Mouse (Mus musculus) embryonic facial prominence, embryonic 12.5 days (tissue): ENCODE data around the gene Slc43a1. TPM values are rescaled to one million over a fixed set of nuclear protein-coding genes. Genes with fewer than 3 reads are reported as not detected.

Experiments used
- ATAC-seq: fragments of 200-750 bp; cut with Nextera tagmentation; 2 replicates; pipeline ENCODE4 v1.8.0; 2017; ENCODE audit not compliant: insufficient number of reproducible peaks, insufficient read depth, low FRiP score, low TSS enrichment
- H3K27ac ChIP-seq: fragments of 300-500 bp; sonication (generic); 2 replicates; pipeline ENCODE4 v1.5.1; 2016; ENCODE audit warnings: mild to moderate bottlenecking
- H3K27me3 ChIP-seq: fragments of 300-500 bp; sonication (generic); 2 replicates; pipeline ENCODE4 v1.6.1; 2016; ENCODE audit warnings: mild to moderate bottlenecking, moderate library complexity
- H3K36me3 ChIP-seq: fragments of 300-500 bp; sonication (generic); 2 replicates; pipeline ENCODE4 v1.6.1; 2016; ENCODE audit warnings: mild to moderate bottlenecking
- H3K4me1 ChIP-seq: fragments of 300-500 bp; sonication (generic); 2 replicates; pipeline ENCODE4 v1.6.1; 2016
- H3K4me2 ChIP-seq: fragments of 300-500 bp; sonication (generic); replicated peaks from 2 replicates; pipeline ENCODE4 v1.6.1; 2016; ENCODE audit warnings: mild to moderate bottlenecking, moderate library complexity
- H3K4me3 ChIP-seq: fragments of 300-500 bp; sonication (generic); 2 replicates; pipeline ENCODE4 v1.5.1; 2016; ENCODE audit warnings: mild to moderate bottlenecking
- H3K9ac ChIP-seq: fragments of 300-500 bp; sonication (generic); 2 replicates; pipeline ENCODE4 v1.6.1; 2016; ENCODE audit warnings: mild to moderate bottlenecking, moderate library complexity
- H3K9me3 ChIP-seq: fragments of 300-500 bp; sonication (generic); 2 replicates; pipeline ENCODE4 v1.6.1; 2016; ENCODE audit warnings: mild to moderate bottlenecking, moderate library complexity
- WGBS: fragments of 180-500 bp; shearing (Covaris S2); methylation state at CpG from one replicate; pipeline ENCODE4 v1.1.7; 2016; 5-methylcytosine and 5-hydroxymethylcytosine counted together
- polyA plus RNA-seq: library from polyadenylated mRNA; unstranded; fragments of >200 nt; fragmentation: Nextera tagmentation; extraction: Ambion mirVana; gene quantifications from 2 replicates; pipeline ENCODE4 v1.2.1, GENCODE M21; 2016

Slc43a1 gene
- polyA plus RNA-seq, 1 experiment from 2014 or later, result 19.0 TPM

GRCm38 (mm10) chr2:84850407-84851129, 11.9 kb downstream of the Slc43a1 start:
- peak overlapping the region; percentile 25 for H3K4me2 ChIP-seq
- no peak for ATAC-seq

GRCm38 (mm10) chr2:84851130-84852040, 12.7 kb downstream of the Slc43a1 start:
- H3K4me2 ChIP-seq, result peak overlapping the region; percentile 25
- H3K9ac ChIP-seq, result no peak overlapping the region
- WGBS, result 35% methylated on average over 23 of the region's 23 CpGs

More at GRCm38 (mm10) chr2:84850407-84851129, 11.9 kb downstream of the Slc43a1 start:
- H3K4me1 ChIP-seq, result 0 out of 2 replicates have a peak, but pooled peaks cover 8% of the 10 kb centered on the region
- no peaks in the 10 kb centered on the region for H3K9me3 ChIP-seq
- peaks cover 43% of the 10 kb centered on the region for H3K36me3 ChIP-seq
- no peak overlapping the region for H3K27ac ChIP-seq
- no peaks in the 10 kb centered on the region for H3K27me3 ChIP-seq
- H3K4me3 ChIP-seq, result no peak overlapping the region
- 59% methylated on average over 7 of the region's 7 CpGs for WGBS
- H3K9ac ChIP-seq, result no peak overlapping the region

GRCm38 (mm10) chr2:84855732-84856131, 17.1 kb downstream of the Slc43a1 start:
- no peaks in the 10 kb centered on the region for H3K9me3 ChIP-seq
- H3K27me3 ChIP-seq, result no peaks in the 10 kb centered on the region
- no peak overlapping the region for H3K4me2 ChIP-seq
- ATAC-seq, result no peak
- no peak overlapping the region for H3K4me3 ChIP-seq
- no peak overlapping the region for H3K27ac ChIP-seq
- H3K4me1 ChIP-seq, result 0 out of 2 replicates have a peak, but pooled peaks cover 8% of the 10 kb centered on the region
- 61% methylated on average over 2 of the region's 2 CpGs for WGBS
- H3K9ac ChIP-seq, result no peak overlapping the region
- peaks cover 52% of the 10 kb centered on the region for H3K36me3 ChIP-seq

More at GRCm38 (mm10) chr2:84851130-84852040, 12.7 kb downstream of the Slc43a1 start:
- H3K27me3 ChIP-seq, result no peaks in the 10 kb centered on the region
- no peaks in the 10 kb centered on the region for H3K9me3 ChIP-seq
- peaks cover 43% of the 10 kb centered on the region for H3K36me3 ChIP-seq
- H3K27ac ChIP-seq, result no peak overlapping the region
- peak; percentile 57; the same call in 1 of the 2 replicates for ATAC-seq
- 0 out of 2 replicates have a peak, but pooled peaks cover 8% of the 10 kb centered on the region for H3K4me1 ChIP-seq
- no peak overlapping the region for H3K4me3 ChIP-seq

GRCm38 (mm10) chr2:84858551-84858950, 19.9 kb downstream of the Slc43a1 start:
- no peaks in the 10 kb centered on the region for H3K4me1 ChIP-seq
- 79% methylated on average over 1 of the region's 1 CpGs for WGBS
- H3K4me3 ChIP-seq, result no peak overlapping the region
- H3K27me3 ChIP-seq, result no peaks in the 10 kb centered on the region
- no peak overlapping the region for H3K4me2 ChIP-seq
- H3K27ac ChIP-seq, result no peak overlapping the region
- H3K9me3 ChIP-seq, result no peaks in the 10 kb centered on the region
- H3K9ac ChIP-seq, result no peak overlapping the region
- peaks cover 61% of the 10 kb centered on the region for H3K36me3 ChIP-seq
- no peak for ATAC-seq

GRCm38 (mm10) chr2:84859991-84860780, 21.5 kb downstream of the Slc43a1 start:
- Histone ChIP-seq H3K4me2 (no peak overlapping the region), H3K4me3 (no peak overlapping the region), H3K36me3 (peaks cover 50% of the 10 kb centered on the region), H3K9me3 (no peaks in the 10 kb centered on the region), H3K27ac (no peak overlapping the region), H3K9ac (no peak overlapping the region), H3K27me3 (no peaks in the 10 kb centered on the region), H3K4me1 (no peaks in the 10 kb centered on the region)
- WGBS, result 87% methylated on average over 7 of the region's 7 CpGs
- ATAC-seq, result no peak

GRCm38 (mm10) chr2:84861430-84861829, 22.8 kb downstream of the Slc43a1 start:
- 0 out of 2 replicates have a peak, but pooled peaks cover 4% of the 10 kb centered on the region for H3K4me1 ChIP-seq
- H3K4me2 ChIP-seq, result no peak overlapping the region
- no peak overlapping the region for H3K4me3 ChIP-seq
- H3K9ac ChIP-seq, result no peak overlapping the region
- H3K27ac ChIP-seq, result no peak overlapping the region
- WGBS, result 77% methylated on average over 3 of the region's 3 CpGs
- no peaks in the 10 kb centered on the region for H3K9me3 ChIP-seq
- H3K36me3 ChIP-seq, result peaks cover 46% of the 10 kb centered on the region
- no peak for ATAC-seq
- peaks cover 8% of the 10 kb centered on the region for H3K27me3 ChIP-seq

GRCm38 (mm10) chr2:84862231-84862630, 23.6 kb downstream of the Slc43a1 start:
- Histone ChIP-seq H3K27me3 (peaks cover 16% of the 10 kb centered on the region), H3K9ac (no peak overlapping the region), H3K27ac (no peak overlapping the region), H3K9me3 (no peaks in the 10 kb centered on the region), H3K4me2 (no peak overlapping the region), H3K4me1 (0 out of 2 replicates have a peak, but pooled peaks cover 4% of the 10 kb centered on the region), H3K36me3 (peaks cover 43% of the 10 kb centered on the region), H3K4me3 (no peak overlapping the region)
- 76% methylated on average over 3 of the region's 3 CpGs for WGBS
- no peak for ATAC-seq

GRCm38 (mm10) chr2:84865616-84866571, 27.2 kb downstream of the Slc43a1 start:
- Histone ChIP-seq H3K9me3 (no peaks in the 10 kb centered on the region), H3K4me3 (peak overlapping the region; percentile 36), H3K27ac (no peak overlapping the region), H3K27me3 (peaks cover 51% of the 10 kb centered on the region), H3K4me1 (0 out of 2 replicates have a peak, but pooled peaks cover 4% of the 10 kb centered on the region), H3K9ac (peak overlapping the region; percentile 44), H3K4me2 (peak overlapping the region; percentile 75), H3K36me3 (peaks cover 21% of the 10 kb centered on the region)
- WGBS, result 1% methylated on average over 46 of the region's 47 CpGs
- peak; percentile 20; the same call in 1 of the 2 replicates for ATAC-seq

GRCm38 (mm10) chr2:84868521-84868943, 29.9 kb downstream of the Slc43a1 start:
- Histone ChIP-seq H3K4me1 (peaks cover 15% of the 10 kb centered on the region), H3K4me2 (no peak overlapping the region), H3K4me3 (no peak overlapping the region), H3K27ac (no peak overlapping the region), H3K27me3 (peaks cover 77% of the 10 kb centered on the region), H3K9ac (no peak overlapping the region), H3K36me3 (no peaks in the 10 kb centered on the region), H3K9me3 (no peaks in the 10 kb centered on the region)
- WGBS, result 5% methylated on average over 5 of the region's 5 CpGs
- no peak for ATAC-seq

- WGBS, result 68% methylated on average over 2 of the region's 2 CpGs
- Histone ChIP-seq H3K9me3 (no peaks in the 10 kb centered on the region), H3K4me1 (peaks cover 15% of the 10 kb centered on the region), H3K4me2 (no peak overlapping the region), H3K27ac (no peak overlapping the region), H3K36me3 (no peaks in the 10 kb centered on the region), H3K27me3 (peaks cover 81% of the 10 kb centered on the region), H3K4me3 (no peak overlapping the region), H3K9ac (no peak overlapping the region)
- ATAC-seq, result no peak
Measured at GRCm38 (mm10) chr2:84868977-84869376, 30.3 kb downstream of the Slc43a1 start.
